Mouse (Mus musculus) thymus, postnatal 10 days (tissue): Measurements from ENCODE around the gene Smco1.
"Not testable (repeated sequence)": the region's sequence is repeated elsewhere in the genome, so short reads cannot be mapped to it uniquely, and the experiment has no call there.

Experiments
- DNase-seq, 2 experiments: peaks; one replicate each; pipeline ENCODE4 v3.0.0; 2021; ENCODE audit warnings: low spot score in 2 of 2

Gene Smco1

GRCm38 (mm10) chr16:32271291-32271690 lies at the start of gene Smco1:
Gene Smco1, plus strand, starts transcription at chr16:32271468.
- DNase-seq = no peak

- DNase-seq = no peak
These were observed 49.5 kb upstream of the Smco1 start for GRCm38 (mm10) chr16:32221803-32222202.

DNA sequence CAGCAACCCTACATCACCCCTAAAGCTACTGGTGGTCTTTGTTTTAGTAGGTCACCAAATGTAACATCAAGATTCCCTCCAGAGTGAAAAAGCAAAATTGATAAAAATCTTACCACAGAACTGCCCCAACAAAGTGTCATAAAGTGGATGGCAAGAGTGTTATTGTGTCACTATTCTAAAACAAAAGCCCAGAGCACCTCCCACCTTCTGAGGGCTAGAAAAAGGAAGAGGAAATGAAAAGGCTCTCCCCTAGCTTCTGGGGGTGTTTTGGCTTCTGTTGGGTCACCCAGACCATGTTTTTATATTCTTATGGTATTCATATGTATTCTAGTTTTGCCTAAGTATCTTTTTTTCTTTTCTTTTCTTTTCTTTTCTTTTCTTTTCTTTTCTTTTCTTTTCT lies 48.9 kb upstream of the Smco1 start:
- DNase-seq = no peak

GRCm38 (mm10) chr16:32232050-32232449 lies 39.2 kb upstream of the Smco1 start:
- not testable (repeated sequence) for DNase-seq

DNA sequence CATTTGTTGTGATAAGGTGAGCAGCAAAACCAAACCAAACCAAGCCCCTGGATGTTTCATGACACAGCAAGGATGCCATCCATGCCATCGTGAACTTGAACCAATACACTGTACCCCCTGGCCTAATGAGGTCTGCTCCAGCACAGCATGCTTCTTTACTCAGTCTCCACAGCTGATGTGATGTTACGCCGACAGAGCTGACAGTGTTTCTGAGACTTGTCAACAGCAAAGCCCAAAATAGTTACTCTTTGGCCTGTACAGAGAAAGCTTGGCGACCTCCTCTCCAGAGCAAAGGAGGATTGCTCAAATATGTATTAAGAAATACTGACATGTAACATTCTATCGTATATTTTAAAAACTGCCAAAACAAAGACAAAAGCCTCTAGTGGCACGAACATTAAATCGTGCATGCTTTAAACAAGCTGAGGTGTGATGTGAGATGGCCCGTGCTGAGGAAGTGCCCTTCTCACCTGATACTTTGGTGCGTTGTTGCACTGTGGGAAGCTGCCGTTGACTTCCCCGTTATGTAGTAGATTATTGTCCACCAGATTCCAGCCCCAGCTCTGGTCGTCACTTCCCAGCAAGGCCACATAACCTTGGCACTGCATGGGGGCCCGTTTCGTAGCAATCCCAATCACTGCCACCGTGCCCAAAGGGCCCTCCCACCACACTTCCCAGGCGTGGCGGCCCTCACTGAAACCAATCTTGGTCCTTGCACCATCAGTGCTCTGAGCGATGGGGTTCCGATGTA lies 33.2 kb upstream of the Smco1 start:
- DNase-seq = no peak

DNA sequence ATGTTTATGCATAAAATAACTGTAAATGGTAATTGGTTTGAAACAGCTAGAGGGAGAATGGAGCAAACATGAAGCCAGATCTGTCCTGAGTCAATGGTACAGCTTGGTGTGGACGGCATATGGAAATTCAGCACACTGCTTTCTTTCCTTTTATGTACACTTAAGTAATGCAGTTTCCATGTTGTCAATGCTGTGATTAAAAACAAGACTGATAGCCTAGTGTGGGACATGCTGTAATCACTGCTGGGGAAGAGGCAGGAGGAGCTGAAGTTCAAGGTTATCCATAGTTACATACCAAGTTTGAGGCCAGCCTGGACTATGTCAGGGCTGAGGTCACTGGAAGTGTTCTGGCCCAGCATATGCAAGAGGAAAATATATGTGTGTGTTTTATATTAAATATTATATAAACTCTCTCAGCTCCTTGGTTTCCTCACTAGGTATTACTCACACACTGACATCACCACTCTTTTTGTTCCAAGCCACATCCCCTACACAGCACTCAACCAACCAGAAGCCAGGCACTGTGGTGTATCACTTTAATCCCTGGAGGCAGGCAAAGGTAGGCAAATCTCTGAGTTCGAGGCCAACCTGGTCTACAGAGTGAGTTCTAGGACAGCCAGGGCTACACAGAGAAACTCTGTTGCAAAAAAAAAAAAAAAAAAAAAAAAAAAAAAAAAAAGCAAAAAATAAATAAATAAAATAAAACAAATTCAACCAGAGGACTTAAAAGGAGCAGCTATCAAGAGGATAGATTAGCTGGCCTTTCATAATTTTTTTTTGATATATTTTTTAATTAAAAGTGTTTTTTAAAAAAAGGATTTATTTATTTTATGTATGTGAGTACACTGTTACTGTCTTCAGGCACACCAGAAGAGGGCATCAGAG lies 31.6 kb upstream of the Smco1 start:
- no peak for DNase-seq

DNA sequence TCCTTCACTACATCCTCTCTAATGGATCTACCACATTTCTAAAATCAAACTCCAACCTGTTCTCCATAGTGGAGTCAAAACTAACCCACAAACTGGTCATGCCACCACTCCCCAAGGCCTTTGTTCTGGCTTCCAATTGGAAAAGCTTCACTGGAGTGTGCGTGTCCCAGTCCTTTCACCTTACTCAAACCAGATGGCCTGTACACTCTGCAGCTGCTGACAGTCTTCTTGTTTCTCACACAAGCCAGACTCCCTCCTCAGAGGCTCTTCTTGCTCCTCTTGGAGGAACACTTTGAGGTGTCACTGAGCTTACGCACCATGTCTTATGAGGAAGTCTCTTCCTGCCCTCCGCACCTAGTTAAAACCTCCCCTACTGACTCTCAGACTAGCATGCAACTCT lies 27.4 kb upstream of the Smco1 start:
- DNase-seq = no peak

GRCm38 (mm10) chr16:32246351-32246791 lies 24.9 kb upstream of the Smco1 start:
- peak; percentile 38 to 42 for DNase-seq

GRCm38 (mm10) chr16:32246952-32247370 lies 24.3 kb upstream of the Smco1 start, which contains the start of the genes Fbxo45 and Wdr53:
Gene Fbxo45, minus strand, starts transcription at chr16:32247158.
Gene Wdr53, plus strand, starts transcription at chr16:32247227.
- peak; percentile 94 to 96 for DNase-seq

DNA sequence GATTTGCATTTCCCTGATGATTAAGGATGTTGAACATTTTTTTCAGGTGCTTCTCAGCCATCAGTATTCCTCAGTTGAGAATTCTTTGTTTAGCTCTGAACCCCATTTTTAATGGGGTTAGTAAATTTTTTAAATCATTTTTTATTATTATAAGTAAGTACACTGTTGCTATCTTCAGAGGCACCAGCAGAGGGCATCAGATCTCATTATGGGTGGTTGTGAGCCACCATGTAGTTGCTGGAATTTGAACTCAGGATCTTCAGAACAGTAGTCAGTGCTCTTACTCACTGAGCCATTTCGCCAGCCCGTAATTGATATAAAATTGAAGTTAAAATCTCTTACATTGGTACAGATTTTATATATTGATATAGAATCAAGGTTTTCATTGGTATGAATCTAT lies 7.0 kb upstream of the Smco1 start:
- peak in 1 of 2 experiments; percentile 35 for DNase-seq

- DNase-seq = peak in 1 of 2 experiments; percentile 41
These were observed 2.1 kb downstream of the Smco1 start for GRCm38 (mm10) chr16:32273338-32273737.

GRCm38 (mm10) chr16:32275041-32275440 lies 3.8 kb downstream of the Smco1 start:
- DNase-seq = no peak

DNA sequence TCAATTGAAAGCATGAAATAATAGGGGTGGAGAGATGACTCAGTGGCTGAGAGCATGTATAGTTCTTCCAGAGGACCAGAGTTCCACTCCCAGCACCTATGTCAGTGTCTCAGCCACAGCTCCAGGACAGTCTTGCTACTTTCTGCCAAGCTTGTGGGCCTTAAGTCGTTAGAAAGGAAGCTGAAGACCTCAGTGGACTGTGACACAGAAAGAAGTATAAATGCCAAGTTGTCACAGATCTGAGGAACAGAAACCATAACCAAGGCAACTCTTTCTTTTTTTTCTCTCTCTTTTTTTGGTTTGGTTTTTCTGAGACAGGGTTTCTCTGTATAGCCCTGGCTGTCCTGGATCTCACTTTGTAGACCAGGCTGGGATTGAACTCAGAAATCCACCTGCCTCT lies 4.6 kb downstream of the Smco1 start:
- no peak for DNase-seq

DNA sequence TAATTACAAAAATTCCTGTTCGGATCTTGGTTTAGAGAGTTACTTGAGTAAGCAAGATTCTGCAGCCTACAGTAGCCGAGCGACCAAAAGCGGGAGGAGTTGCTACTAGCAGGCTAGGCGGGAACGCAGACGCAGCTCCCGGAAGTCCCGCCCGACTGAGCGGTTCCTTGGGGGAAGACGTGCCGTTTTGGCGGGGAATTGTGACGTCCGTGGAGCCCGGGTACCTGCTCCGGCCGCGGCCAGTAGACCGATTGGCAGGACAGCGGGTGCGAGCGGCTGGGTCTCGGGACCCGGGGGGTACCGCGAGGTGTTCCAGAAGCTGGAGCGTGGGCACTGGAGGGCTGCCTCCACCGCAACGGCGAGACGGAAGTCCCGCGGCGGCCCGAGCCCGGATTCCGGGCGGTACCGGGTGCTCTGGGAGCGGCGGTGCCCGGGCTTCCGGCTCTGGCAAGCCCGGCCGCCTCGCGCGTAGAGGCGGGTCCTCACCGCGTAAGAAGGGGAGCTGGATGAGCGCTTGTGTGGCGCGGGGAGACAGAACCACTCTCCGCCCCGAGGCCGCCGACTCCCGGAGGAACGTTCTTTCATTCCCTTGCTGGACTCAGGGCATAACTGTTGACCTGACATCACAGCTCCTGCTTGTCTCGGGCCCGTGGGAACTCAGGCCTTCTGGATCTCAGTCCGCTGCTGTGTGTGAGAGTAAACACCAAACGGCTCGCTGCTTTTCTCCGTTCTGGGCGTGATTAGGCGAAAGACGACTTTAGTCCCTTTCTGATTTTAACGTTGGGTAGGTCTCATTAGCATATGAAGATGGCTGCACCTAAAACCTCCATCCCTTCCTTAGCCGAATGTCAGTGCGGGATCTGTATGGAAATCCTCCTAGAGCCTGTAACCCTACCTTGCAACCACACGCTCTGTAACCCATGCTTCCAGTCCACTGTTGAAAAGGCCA lies 6.3 kb downstream of the Smco1 start, which contains the start of gene Rnf168:
TSS of gene Rnf168 (plus strand) at position 152 of the 949 bp plus-strand sequence.
- DNase-seq = peak; percentile 81

DNA sequence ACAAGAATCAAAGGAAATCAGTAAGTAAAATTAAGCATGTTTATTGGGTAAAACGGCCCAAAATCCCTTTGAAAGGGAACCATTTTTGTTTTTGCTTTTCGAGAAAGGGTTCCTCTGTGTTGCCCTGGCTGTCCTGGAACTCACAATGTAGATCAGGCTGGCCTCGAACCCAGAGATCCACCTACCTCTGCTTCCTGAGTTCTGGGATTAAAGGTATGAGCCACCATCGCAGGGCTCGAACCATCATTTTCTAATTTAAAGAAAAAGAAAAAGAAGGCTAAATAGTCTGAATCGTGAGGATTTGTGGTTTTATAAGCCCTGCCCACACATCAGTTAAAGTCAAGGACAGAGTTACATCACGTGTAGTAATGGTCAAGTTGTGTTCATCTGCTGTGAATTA lies 7.1 kb downstream of the Smco1 start:
- no peak for DNase-seq

DNA sequence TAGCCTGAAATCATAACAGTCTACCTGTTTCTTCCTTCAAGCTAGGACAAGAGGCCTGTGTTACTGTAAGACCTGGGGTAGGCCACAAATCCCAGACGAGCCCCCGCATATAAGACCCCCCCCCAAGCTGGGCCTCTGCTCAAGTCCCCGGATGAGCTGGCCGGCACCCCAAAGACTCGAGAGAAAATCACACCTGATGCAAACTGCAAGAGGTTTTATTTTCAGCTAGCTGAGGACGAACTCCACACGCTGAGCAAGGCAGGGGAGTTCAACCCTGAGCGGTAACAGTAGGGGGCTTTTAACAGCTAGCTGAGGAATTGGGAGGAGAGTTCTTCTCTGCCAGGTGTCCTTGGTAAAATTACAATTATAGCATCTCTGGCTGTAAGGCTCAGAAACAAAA lies 8.9 kb downstream of the Smco1 start:
- no peak for DNase-seq

GRCm38 (mm10) chr16:32282608-32283007 lies 11.3 kb downstream of the Smco1 start:
- DNase-seq = no peak

- DNase-seq = no peak
These were observed 20.6 kb downstream of the Smco1 start for GRCm38 (mm10) chr16:32291821-32292220.

- not testable (repeated sequence) for DNase-seq
These were observed 28.3 kb downstream of the Smco1 start for GRCm38 (mm10) chr16:32299617-32300016.

GRCm38 (mm10) chr16:32303046-32303445 lies 31.8 kb downstream of the Smco1 start:
- no peak for DNase-seq

DNA sequence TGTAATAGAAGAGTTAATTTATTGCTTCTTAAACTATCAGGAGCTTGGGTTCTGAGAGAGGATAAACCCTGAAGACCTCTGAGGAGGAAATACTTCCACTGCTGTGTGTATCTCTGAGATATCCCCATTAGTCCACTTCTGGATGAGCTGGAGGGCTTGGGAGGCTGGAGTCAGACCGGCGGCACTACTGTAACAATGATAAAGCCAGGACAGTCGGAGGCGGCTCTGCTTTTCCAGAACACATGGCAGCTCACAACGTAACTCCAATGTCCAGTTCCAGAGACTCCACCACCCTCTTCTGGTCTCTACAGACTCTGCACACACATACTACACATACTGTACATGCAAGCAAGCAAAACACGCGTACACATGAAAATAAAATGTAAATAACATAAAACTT lies 32.6 kb downstream of the Smco1 start:
- DNase-seq = no peak
